Mouse (Mus musculus): ENCODE measurements at regions not wholly inside any gene's neighbourhood (a gene's known extent, or its start where the extent isn't known, plus 50 kb on each side); places are given as distances from the start of the nearest gene placed in this dataset.
"Not testable (repeated sequence)": the region's sequence is repeated elsewhere in the genome, so short reads cannot be mapped to it uniquely, and the experiment has no call there.

- DNase-seq (ENCODE audit: low spot score): no peak
Measured at GRCm38 (mm10) chr14:114485781-114486180, 606.2 kb upstream of the Gpc5 start.

- not testable (repeated sequence) for DNase-seq (ENCODE audit: low spot score)
Measured at GRCm38 (mm10) chr14:114493371-114493770, 598.6 kb upstream of the Gpc5 start.

GRCm38 (mm10) chr14:114504976-114505375, 587.0 kb upstream of the Gpc5 start:
- no peak for DNase-seq (ENCODE audit: low spot score)

- DNase-seq (ENCODE audit: low spot score): no peak
Measured at GRCm38 (mm10) chr14:114547910-114548680, 543.9 kb upstream of the Gpc5 start.

- no peak for DNase-seq (ENCODE audit: low spot score)
Measured at GRCm38 (mm10) chr14:114549101-114549500, 542.9 kb upstream of the Gpc5 start.

- no peak for DNase-seq (ENCODE audit: low spot score)
Measured at GRCm38 (mm10) chr14:114566411-114567030, 525.5 kb upstream of the Gpc5 start.

GRCm38 (mm10) chr14:114567673-114568309, 524.2 kb upstream of the Gpc5 start:
- no peak for DNase-seq (ENCODE audit: low spot score)

- no peak for DNase-seq (ENCODE audit: low spot score)
Measured at GRCm38 (mm10) chr14:114587367-114588064, 504.5 kb upstream of the Gpc5 start.

- DNase-seq (ENCODE audit: low spot score): no peak
Measured at GRCm38 (mm10) chr14:114609296-114609695, 482.7 kb upstream of the Gpc5 start.

GRCm38 (mm10) chr14:114612400-114612799, 479.6 kb upstream of the Gpc5 start:
- DNase-seq (ENCODE audit: low spot score): no peak

GRCm38 (mm10) chr14:114656636-114657035, 435.4 kb upstream of the Gpc5 start:
- DNase-seq (ENCODE audit: low spot score): no peak

- DNase-seq (ENCODE audit: low spot score): no peak
Measured at GRCm38 (mm10) chr14:114662028-114662427, 430.0 kb upstream of the Gpc5 start.

- DNase-seq (ENCODE audit: low spot score): no peak
Measured at GRCm38 (mm10) chr14:114685133-114685532, 406.9 kb upstream of the Gpc5 start.

GRCm38 (mm10) chr14:114694930-114695329, 397.1 kb upstream of the Gpc5 start:
- DNase-seq (ENCODE audit: low spot score): no peak

- DNase-seq (ENCODE audit: low spot score): no peak
Measured at GRCm38 (mm10) chr14:114697543-114697942, 394.5 kb upstream of the Gpc5 start.

- no peak for DNase-seq (ENCODE audit: low spot score)
Measured at GRCm38 (mm10) chr14:114723080-114723479, 368.9 kb upstream of the Gpc5 start.

- DNase-seq (ENCODE audit: low spot score): no peak
Measured at GRCm38 (mm10) chr14:114767323-114767722, 324.7 kb upstream of the Gpc5 start.

GRCm38 (mm10) chr14:114776723-114777122, 315.3 kb upstream of the Gpc5 start:
- no peak for DNase-seq (ENCODE audit: low spot score)

- no peak for DNase-seq (ENCODE audit: low spot score)
Measured at GRCm38 (mm10) chr14:114781821-114782220, 310.2 kb upstream of the Gpc5 start.

- no peak for DNase-seq (ENCODE audit: low spot score)
Measured at GRCm38 (mm10) chr14:114790946-114791830, 300.8 kb upstream of the Gpc5 start.

GRCm38 (mm10) chr14:114791831-114792224, 300.2 kb upstream of the Gpc5 start:
- DNase-seq (ENCODE audit: low spot score): no peak

GRCm38 (mm10) chr14:114804643-114805042, 287.4 kb upstream of the Gpc5 start:
- no peak for DNase-seq (ENCODE audit: low spot score)
